ENCODE assay signal across 16 mouse cellular contexts in the genomic region with DNA sequence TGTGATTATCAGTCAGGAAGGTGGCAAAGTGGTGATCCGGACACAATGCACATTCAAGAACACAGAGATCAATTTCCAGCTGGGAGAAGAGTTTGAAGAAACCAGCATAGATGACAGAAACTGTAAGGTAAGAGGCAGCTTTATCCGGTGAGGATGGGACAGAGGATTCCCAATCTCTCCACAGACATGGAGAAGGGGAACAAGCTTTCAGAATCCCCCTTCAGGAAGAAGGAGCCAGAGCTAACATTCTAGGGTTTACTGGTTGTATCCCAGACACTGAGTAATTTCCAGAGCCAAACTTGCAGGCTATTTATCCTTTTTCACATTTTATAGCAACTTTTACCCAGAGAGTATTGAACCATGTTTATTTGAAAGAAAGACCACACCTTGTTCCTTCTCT. TPM values are rescaled to one million over a fixed set of nuclear protein-coding genes. Genes with fewer than 3 reads are reported as not detected.
A peak's percentile ranks its signal among the peaks of the same experiment; 100 is the strongest.
DNase-seq lines count a peak whose midpoint lies in the region; ATAC-seq and TF ChIP-seq lines count a peak whose summit lies in the region.
"Had no signal": no experiment of that assay in that cellular context is flagged by ENCODE, and none has a peak within 500 bp of the region (broad histone marks: within the 10 kb centered on the region; RNA-seq: fewer than 3 reads in every experiment).

No protein-coding gene starts in this region.

- peak overlapping the region; percentile 85 for H3K27ac ChIP-seq in layer of hippocampus, adult 2 months
- H3K27ac ChIP-seq in forebrain, embryonic 14.5 days (ENCODE audit: low read depth, low read length), result peak overlapping the region; percentile 89
- H3K27ac ChIP-seq in hindbrain, postnatal 0 days, result peak overlapping the region; percentile 90
- H3K27ac ChIP-seq in neural tube, embryonic 14.5 days (ENCODE audit: low read depth, low read length), result peak overlapping the region; percentile 83
- H3K27ac ChIP-seq: limb, embryonic 10.5 days had no signal

- H3K36me3 ChIP-seq in forebrain, embryonic 14.5 days (ENCODE audit: control insufficient read depth, insufficient read depth, low read length), result 0 out of 2 replicates have a peak, but pooled peaks cover 3% of the 10 kb centered on the region
- no peaks in the 10 kb centered on the region for H3K36me3 ChIP-seq in hindbrain, postnatal 0 days (ENCODE audit: insufficient read depth, low read length)
- H3K36me3 ChIP-seq in neural tube, embryonic 14.5 days (ENCODE audit: control insufficient read depth, insufficient read depth, low read length), result no peaks in the 10 kb centered on the region
- H3K36me3 ChIP-seq: G1E; limb, embryonic 10.5 days had no signal

- H3K9ac ChIP-seq in forebrain, embryonic 14.5 days (ENCODE audit: low read length), result peak overlapping the region; percentile 74
- peak overlapping the region; percentile 61 for H3K9ac ChIP-seq in hindbrain, postnatal 0 days (replicated peaks; ENCODE audit: low read length)
- peak overlapping the region; percentile 60 for H3K9ac ChIP-seq in neural tube, embryonic 14.5 days (replicated peaks; ENCODE audit: low read depth, low read length)

- peaks cover 16% of the 10 kb centered on the region for H3K4me1 ChIP-seq in forebrain, embryonic 14.5 days (ENCODE audit: control insufficient read depth, insufficient read depth, low read length)
- peaks cover 4% of the 10 kb centered on the region; the same call in 1 of the 2 replicates for H3K4me1 ChIP-seq in hindbrain, postnatal 0 days (ENCODE audit: insufficient read depth, low read length)
- H3K4me1 ChIP-seq in neural tube, embryonic 14.5 days (ENCODE audit: control insufficient read depth, insufficient read depth, low read length), result peaks cover 4% of the 10 kb centered on the region; the same call in 1 of the 2 replicates

- 23% methylated on average over 2 of the region's 2 CpGs for whole genome bisulfite sequencing in forebrain, embryonic 14.5 days
- WGBS in hindbrain, postnatal 0 days, result 11% methylated on average over 2 of the region's 2 CpGs
- 24% methylated on average over 2 of the region's 2 CpGs for WGBS in neural tube, embryonic 14.5 days

- TF ChIP-seq CTCF in layer of hippocampus, adult 2 months (conservative IDR thresholded peaks at IDR 0.05), result no peak
- TF ChIP-seq CTCF in hindbrain, postnatal 0 days (IDR thresholded peaks at IDR 0.05; ENCODE audit: low read depth), result no peak

- H3K4me3 ChIP-seq in layer of hippocampus, adult 2 months, result peak overlapping the region; percentile 44
- H3K4me3 ChIP-seq in forebrain, embryonic 14.5 days (ENCODE audit: low read depth, low read length), result peak overlapping the region; percentile 39
- H3K4me3 ChIP-seq in hindbrain, postnatal 0 days (ENCODE audit: low read length), result peak overlapping the region; percentile 40
- peak overlapping the region; percentile 39 for H3K4me3 ChIP-seq in neural tube, embryonic 14.5 days (ENCODE audit: low read depth, low read length)
- H3K4me3 ChIP-seq: limb, embryonic 10.5 days had no signal

- H3K4me2 ChIP-seq in forebrain, embryonic 14.5 days (ENCODE audit: low read length), result peak overlapping the region; percentile 58
- H3K4me2 ChIP-seq in hindbrain, postnatal 0 days (ENCODE audit: low read depth, low read length), result peak overlapping the region; percentile 57
- peak overlapping the region; percentile 50 for H3K4me2 ChIP-seq in neural tube, embryonic 14.5 days (ENCODE audit: low read depth, low read length)

- no peak for ATAC-seq in forebrain, embryonic 14.5 days
- no peak for ATAC-seq in hindbrain, postnatal 0 days
- ATAC-seq in neural tube, embryonic 14.5 days (ENCODE audit: low read depth), result no peak

- no peaks in the 10 kb centered on the region for H3K27me3 ChIP-seq in forebrain, embryonic 14.5 days (replicated peaks; ENCODE audit: control insufficient read depth, insufficient read depth, low read length)
- no peaks in the 10 kb centered on the region for H3K27me3 ChIP-seq in hindbrain, postnatal 0 days (ENCODE audit: insufficient read depth, low read length)
- H3K27me3 ChIP-seq in neural tube, embryonic 14.5 days (ENCODE audit: control insufficient read depth, insufficient read depth, low read length), result no peaks in the 10 kb centered on the region

- H3K9me3 ChIP-seq in forebrain, embryonic 14.5 days (replicated peaks; ENCODE audit: control insufficient read depth, low read length), result no peaks in the 10 kb centered on the region
- H3K9me3 ChIP-seq in hindbrain, postnatal 0 days (ENCODE audit: low read length), result no peaks in the 10 kb centered on the region
- no peaks in the 10 kb centered on the region for H3K9me3 ChIP-seq in neural tube, embryonic 14.5 days (ENCODE audit: control insufficient read depth, low read length)
- H3K9me3 ChIP-seq: G1E; limb, embryonic 10.5 days had no signal

- DNase-seq in layer of hippocampus, adult 2 months (ENCODE audit: low spot score in 2 of 2), result no peak
- no peak for DNase-seq in layer of hippocampus, postnatal 25 days (ENCODE audit: extremely low spot score in 1 of 2, low spot score in 1 of 2)
- DNase-seq in forebrain, embryonic 14.5 days (ENCODE audit: low spot score), result no peak
- no peak for DNase-seq in hindbrain, postnatal 0 days (ENCODE audit: low spot score)
- DNase-seq in frontal cortex, adult 2 months (ENCODE audit: extremely low spot score in 1 of 2, low spot score in 1 of 2), result no peak
- no peak for DNase-seq in thymus, postnatal 36 days
- DNase-seq in adipocyte (ENCODE audit: low spot score), result no peak
- DNase-seq: cerebellum, adult 11 months; heart, postnatal 10 days; kidney, adult 9 months; lung, postnatal 36 days; spleen, adult 18-20 months; thymus, adult 2 months had no signal

RNA-seq across cellular contexts. Expression of a gene that starts 0.9 kb away (rescaled TPM):
- 10 to 100 TPM; 69.9 to 86.0 TPM for total RNA-seq in layer of hippocampus, adult 2 months (2021)
- 100 to 1,000 TPM; 109 to 116 TPM for total RNA-seq in layer of hippocampus, postnatal 25 days (2021)
- polyA plus RNA-seq in forebrain, embryonic 14.5 days (2014; fragmentation: Nextera tagmentation; extraction: Ambion mirVana), result 1,519 and 1,568 TPM in 2 replicates
- total RNA-seq in hindbrain, postnatal 0 days (2014; rRNA removed), result 708 and 750 TPM in 2 replicates
- polyA plus RNA-seq in hindbrain, postnatal 0 days (2015; fragmentation: Nextera tagmentation; extraction: Ambion mirVana), result 3,353 and 3,880 TPM in 2 replicates
- polyA plus RNA-seq in neural tube, embryonic 14.5 days (2014; fragmentation: Nextera tagmentation; extraction: Ambion mirVana), result 2,216 and 2,237 TPM in 2 replicates
- 471 and 572 TPM in 2 replicates for polyA plus RNA-seq in frontal cortex, adult 2 months (2012; rRNA removed)
- polyA plus RNA-seq: G1E had no signal

RNA-seq across cellular contexts. Expression of a gene that starts 8.6 kb away (rescaled TPM):
- 10 to 100 TPM; 23.7 to 24.8 TPM for total RNA-seq in layer of hippocampus, adult 2 months (2021)
- total RNA-seq in layer of hippocampus, postnatal 25 days (2021), result 10 to 100 TPM; 31.1 to 32.4 TPM
- 17.5 and 19.9 TPM in 2 replicates for polyA plus RNA-seq in forebrain, embryonic 14.5 days (2014; fragmentation: Nextera tagmentation; extraction: Ambion mirVana)
- 31.1 and 40.0 TPM in 2 replicates for total RNA-seq in hindbrain, postnatal 0 days (2014; rRNA removed)
- 45.2 and 46.0 TPM in 2 replicates for polyA plus RNA-seq in hindbrain, postnatal 0 days (2015; fragmentation: Nextera tagmentation; extraction: Ambion mirVana)
- polyA plus RNA-seq in neural tube, embryonic 14.5 days (2014; fragmentation: Nextera tagmentation; extraction: Ambion mirVana), result 42.2 and 43.4 TPM in 2 replicates
- 42.2 and 48.2 TPM in 2 replicates for polyA plus RNA-seq in frontal cortex, adult 2 months (2012; rRNA removed)
- total RNA-seq: G1E had no signal
- polyA plus RNA-seq: G1E had no signal
